15 mouse cellular contexts compared by ENCODE assay signal in the genomic region with DNA sequence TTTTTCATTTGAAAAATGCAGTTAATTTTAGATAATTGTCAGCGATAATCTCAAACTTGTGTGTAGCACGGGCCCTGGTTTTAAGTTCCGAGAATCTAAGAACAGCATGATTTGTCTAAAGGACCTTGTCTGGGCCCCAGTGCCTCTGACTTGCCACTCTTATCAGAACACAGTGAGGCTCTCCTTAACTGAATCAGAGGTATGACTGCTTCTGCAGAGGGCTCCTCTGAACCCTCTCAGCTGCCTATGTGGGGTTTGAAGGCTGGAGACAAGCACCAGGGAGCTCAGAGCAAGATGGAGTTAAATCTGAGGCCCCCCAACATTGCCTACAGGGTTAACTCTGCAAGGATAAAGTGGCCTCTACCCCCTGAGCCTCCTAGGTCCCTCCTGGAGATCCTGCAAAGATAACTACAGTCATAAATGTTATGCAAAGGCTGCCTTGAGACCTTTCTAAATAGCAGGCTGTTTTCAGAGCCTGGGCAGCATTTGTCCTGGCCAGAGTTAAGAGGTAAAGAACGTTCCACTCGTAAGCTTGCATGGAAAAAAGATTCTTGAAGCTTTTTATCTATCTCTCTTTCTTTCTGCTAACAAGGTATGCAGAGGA.
DNase-seq lines count a peak whose midpoint lies in the region; ATAC-seq and TF ChIP-seq lines count a peak whose summit lies in the region.
"Had no signal": no experiment of that assay in that cellular context is flagged by ENCODE, and none has a peak within 500 bp of the region (broad histone marks: within the 10 kb centered on the region; RNA-seq: fewer than 3 reads in every experiment).

No protein-coding gene starts in this region.

- no peak for TF ChIP-seq EP300 in stomach, postnatal 0 days (optimal IDR thresholded peaks at IDR 0.05)

- no peaks in the 10 kb centered on the region for H3K36me3 ChIP-seq in kidney, embryonic 15.5 days
- no peaks in the 10 kb centered on the region for H3K36me3 ChIP-seq in stomach, embryonic 15.5 days
- no peaks in the 10 kb centered on the region for H3K36me3 ChIP-seq in stomach, postnatal 0 days (ENCODE audit: control insufficient read depth, insufficient read depth, low read length)
- H3K36me3 ChIP-seq in intestine, embryonic 15.5 days, result no peaks in the 10 kb centered on the region
- H3K36me3 ChIP-seq in midbrain, postnatal 0 days (ENCODE audit: insufficient read depth, low read length), result no peaks in the 10 kb centered on the region
- H3K36me3 ChIP-seq: embryonic facial prominence, embryonic 12.5 days; hindbrain, embryonic 10.5 days; liver, embryonic 12.5 days; midbrain, embryonic 13.5 days had no signal

- H3K4me2 ChIP-seq in kidney, embryonic 15.5 days, result no peak overlapping the region
- no peak overlapping the region for H3K4me2 ChIP-seq in stomach, embryonic 15.5 days
- H3K4me2 ChIP-seq in stomach, postnatal 0 days (replicated peaks; ENCODE audit: low read depth), result no peak overlapping the region
- no peak overlapping the region for H3K4me2 ChIP-seq in intestine, embryonic 15.5 days (replicated peaks)
- no peak overlapping the region for H3K4me2 ChIP-seq in midbrain, postnatal 0 days (ENCODE audit: low read depth, low read length, poor library complexity, severe bottlenecking)
- H3K4me2 ChIP-seq: embryonic facial prominence, embryonic 12.5 days; liver, embryonic 12.5 days; midbrain, embryonic 13.5 days had no signal

- H3K4me1 ChIP-seq in kidney, embryonic 15.5 days, result peaks cover 11% of the 10 kb centered on the region
- peaks cover 4% of the 10 kb centered on the region; the same call in 1 of the 2 replicates for H3K4me1 ChIP-seq in stomach, embryonic 15.5 days
- no peaks in the 10 kb centered on the region for H3K4me1 ChIP-seq in stomach, postnatal 0 days (replicated peaks; ENCODE audit: control insufficient read depth, insufficient read depth)
- peaks cover 9% of the 10 kb centered on the region for H3K4me1 ChIP-seq in intestine, embryonic 15.5 days (replicated peaks)
- H3K4me1 ChIP-seq in midbrain, postnatal 0 days (ENCODE audit: insufficient read depth, low read length), result no peaks in the 10 kb centered on the region
- H3K4me1 ChIP-seq: hindbrain, embryonic 10.5 days; liver, embryonic 12.5 days; midbrain, embryonic 13.5 days had no signal

- no peaks in the 10 kb centered on the region for H3K27me3 ChIP-seq in kidney, embryonic 15.5 days
- no peaks in the 10 kb centered on the region for H3K27me3 ChIP-seq in stomach, embryonic 15.5 days (replicated peaks)
- H3K27me3 ChIP-seq in stomach, postnatal 0 days (ENCODE audit: control insufficient read depth, insufficient read depth, low read length), result no peaks in the 10 kb centered on the region
- no peaks in the 10 kb centered on the region for H3K27me3 ChIP-seq in intestine, embryonic 15.5 days (replicated peaks)
- no peaks in the 10 kb centered on the region for H3K27me3 ChIP-seq in midbrain, postnatal 0 days (ENCODE audit: insufficient read depth, low read length)
- H3K27me3 ChIP-seq: embryonic facial prominence, embryonic 12.5 days; liver, embryonic 12.5 days; midbrain, embryonic 13.5 days had no signal

- H3K9me3 ChIP-seq in kidney, embryonic 15.5 days (replicated peaks), result no peaks in the 10 kb centered on the region
- no peaks in the 10 kb centered on the region for H3K9me3 ChIP-seq in stomach, embryonic 15.5 days
- H3K9me3 ChIP-seq in stomach, postnatal 0 days (ENCODE audit: control insufficient read depth, low read length), result no peaks in the 10 kb centered on the region
- no peaks in the 10 kb centered on the region for H3K9me3 ChIP-seq in intestine, embryonic 15.5 days
- no peaks in the 10 kb centered on the region for H3K9me3 ChIP-seq in midbrain, postnatal 0 days (ENCODE audit: low read length)
- H3K9me3 ChIP-seq: embryonic facial prominence, embryonic 12.5 days; hindbrain, embryonic 10.5 days; liver, embryonic 12.5 days; midbrain, embryonic 13.5 days had no signal

- no peak overlapping the region for H3K4me3 ChIP-seq in kidney, embryonic 15.5 days (replicated peaks)
- no peak overlapping the region for H3K4me3 ChIP-seq in stomach, embryonic 15.5 days (replicated peaks)
- H3K4me3 ChIP-seq in stomach, postnatal 0 days (ENCODE audit: low read depth, low read length), result no peak overlapping the region
- no peak overlapping the region for H3K4me3 ChIP-seq in intestine, embryonic 15.5 days (replicated peaks)
- no peak overlapping the region for H3K4me3 ChIP-seq in midbrain, postnatal 0 days (ENCODE audit: low read depth, low read length)
- H3K4me3 ChIP-seq: embryonic facial prominence, embryonic 12.5 days; hindbrain, embryonic 10.5 days; liver, embryonic 12.5 days; midbrain, embryonic 13.5 days had no signal

- no peak for TF ChIP-seq CTCF in stomach, postnatal 0 days (IDR thresholded peaks at IDR 0.05; ENCODE audit: low read depth)
- TF ChIP-seq CTCF in midbrain, postnatal 0 days (IDR thresholded peaks at IDR 0.05), result no peak

- peak overlapping the region; percentile 64 for H3K27ac ChIP-seq in kidney, embryonic 15.5 days
- H3K27ac ChIP-seq in stomach, embryonic 15.5 days, result peak overlapping the region; percentile 51; the same call in 1 of the 2 replicates
- H3K27ac ChIP-seq in stomach, postnatal 0 days (replicated peaks), result no peak overlapping the region; the same call in 1 of the 2 replicates
- peak overlapping the region; percentile 78 for H3K27ac ChIP-seq in intestine, embryonic 15.5 days
- no peak overlapping the region for H3K27ac ChIP-seq in midbrain, postnatal 0 days (ENCODE audit: low read depth, low read length)
- H3K27ac ChIP-seq: embryonic facial prominence, embryonic 12.5 days; hindbrain, embryonic 10.5 days; hindbrain, postnatal 0 days; liver, embryonic 12.5 days; midbrain, embryonic 13.5 days had no signal

- ATAC-seq in kidney, embryonic 15.5 days (replicated peaks; ENCODE audit: low FRiP score), result no peak
- ATAC-seq in stomach, embryonic 15.5 days (ENCODE audit: insufficient read depth, low FRiP score, low read depth), result no peak
- ATAC-seq in stomach, postnatal 0 days (ENCODE audit: low FRiP score, low TSS enrichment), result no peak
- peak; percentile 89 for ATAC-seq in intestine, embryonic 15.5 days
- ATAC-seq in frontal cortex, adult (ENCODE audit: low TSS enrichment), result no peak
- ATAC-seq in midbrain, postnatal 0 days (ENCODE audit: low FRiP score), result no peak
- ATAC-seq: hindbrain, postnatal 0 days; liver, embryonic 12.5 days; midbrain, embryonic 13.5 days had no signal

- 56% methylated on average over 5 of the region's 5 CpGs for WGBS in kidney, embryonic 15.5 days
- WGBS in stomach, embryonic 15.5 days, result 53% methylated on average over 5 of the region's 5 CpGs
- WGBS in stomach, postnatal 0 days, result 48% methylated on average over 5 of the region's 5 CpGs
- 40% methylated on average over 5 of the region's 5 CpGs for WGBS in intestine, embryonic 15.5 days
- WGBS in midbrain, postnatal 0 days, result 88% methylated on average over 5 of the region's 5 CpGs

- DNase-seq in kidney, adult 8-10 months, result no peak
- DNase-seq in stomach, postnatal 0 days (ENCODE audit: low spot score), result no peak
- no peak for DNase-seq in midbrain, postnatal 0 days (ENCODE audit: low spot score)
- DNase-seq: cerebellum, adult 2 months; gastrocnemius, postnatal 10 days; thymus, adult 18-20 months had no signal

- no peak overlapping the region for H3K9ac ChIP-seq in kidney, embryonic 15.5 days
- no peak overlapping the region for H3K9ac ChIP-seq in stomach, embryonic 15.5 days
- H3K9ac ChIP-seq in stomach, postnatal 0 days (ENCODE audit: low read length), result no peak overlapping the region
- no peak overlapping the region for H3K9ac ChIP-seq in intestine, embryonic 15.5 days
- no peak overlapping the region for H3K9ac ChIP-seq in midbrain, postnatal 0 days (replicated peaks; ENCODE audit: low read length, poor library complexity, severe bottlenecking)
- H3K9ac ChIP-seq: embryonic facial prominence, embryonic 12.5 days; liver, embryonic 12.5 days; midbrain, embryonic 13.5 days had no signal

Comparison
In these comparisons a context has a peak if more than half of its experiments do, and no peak if none do; other contexts are left out.
1. H3K27ac ChIP-seq: peak in kidney, embryonic 15.5 days (single experiment), stomach, embryonic 15.5 days (single experiment) and intestine, embryonic 15.5 days (single experiment); none in stomach, postnatal 0 days (single experiment) and midbrain, postnatal 0 days (single experiment).